Mouse (Mus musculus) forebrain, embryonic 16.5 days (tissue): ENCODE data around the gene Gmpr. TPM values are rescaled to one million over a fixed set of nuclear protein-coding genes. Genes with fewer than 3 reads are reported as not detected.

Experiments used
- ATAC-seq: fragments of 200-750 bp; cut with Nextera tagmentation; 2 replicates; pipeline ENCODE4 v1.8.0; 2017; ENCODE audit warnings: mild to moderate bottlenecking, moderate library complexity
- H3K27ac ChIP-seq: fragments of 300-500 bp; sonication (generic); 2 replicates; pipeline ENCODE4 v1.5.1; 2014; ENCODE audit warnings: low read length, control low read depth
- H3K27me3 ChIP-seq: fragments of 300-500 bp; sonication (generic); replicated peaks from 2 replicates; pipeline ENCODE4 v1.6.1; 2014; ENCODE audit warnings: low read length; ENCODE audit not compliant: control insufficient read depth, insufficient read depth
- H3K36me3 ChIP-seq: fragments of 300-500 bp; sonication (generic); 2 replicates; pipeline ENCODE4 v1.6.1; 2014; ENCODE audit not compliant: control insufficient read depth, insufficient read depth
- H3K4me1 ChIP-seq: fragments of 300-500 bp; sonication (generic); replicated peaks from 2 replicates; pipeline ENCODE4 v1.6.1; 2014; ENCODE audit warnings: low read length; ENCODE audit not compliant: control insufficient read depth, insufficient read depth
- H3K4me2 ChIP-seq: fragments of 300-500 bp; sonication (generic); 2 replicates; pipeline ENCODE4 v1.6.1; 2014; ENCODE audit warnings: mild to moderate bottlenecking, low read length, control low read depth
- H3K4me3 ChIP-seq: fragments of 300-500 bp; sonication (generic); replicated peaks from 2 replicates; pipeline ENCODE4 v1.5.1; 2014; ENCODE audit warnings: mild to moderate bottlenecking, low read length, control low read depth
- H3K9ac ChIP-seq: fragments of 300-500 bp; sonication (generic); replicated peaks from 2 replicates; pipeline ENCODE4 v1.6.1; 2014; ENCODE audit warnings: low read depth, low read length, control low read depth
- H3K9me3 ChIP-seq: fragments of 300-500 bp; sonication (generic); 2 replicates; pipeline ENCODE4 v1.6.1; 2016; ENCODE audit warnings: low read length; ENCODE audit not compliant: control insufficient read depth
- WGBS: fragments of 180-500 bp; shearing (Covaris S2); extraction: QIAGEN DNeasy Blood & Tissue Kit; methylation state at CpG from one replicate; pipeline ENCODE4 v1.1.7; 2014; 5-methylcytosine and 5-hydroxymethylcytosine counted together
- polyA plus RNA-seq: library from polyadenylated mRNA; unstranded; fragments of >200 nt; fragmentation: Nextera tagmentation; extraction: Ambion mirVana; gene quantifications from 2 replicates; pipeline ENCODE4 v1.2.1, GENCODE M21; 2015

The Gmpr gene
- polyA plus RNA-seq, 1 experiment from 2014 or later, result 25.9 TPM

DNA sequence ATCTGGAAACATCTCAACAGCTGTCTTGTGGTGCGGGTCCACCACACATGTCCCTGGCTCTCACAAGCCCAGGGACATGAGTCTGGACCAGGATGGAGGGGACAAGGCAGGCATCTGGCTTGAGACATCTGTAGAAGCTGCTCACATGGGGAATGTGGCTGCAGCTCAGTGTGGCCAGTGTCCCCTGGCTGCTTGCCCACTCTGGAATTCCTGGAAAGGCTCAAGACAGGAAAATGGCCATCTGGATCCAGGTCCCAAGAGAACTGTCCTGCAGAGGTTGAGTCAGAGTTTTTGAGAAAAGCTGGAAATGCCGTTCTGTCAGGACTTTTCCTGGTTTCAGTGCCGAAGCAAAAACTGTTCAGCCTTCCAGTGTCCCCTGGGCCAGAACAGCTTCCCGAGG is 68.9 kb downstream of the Gmpr start:
- WGBS, result 91% methylated on average over 4 of the region's 4 CpGs
- H3K27ac ChIP-seq, result no peak overlapping the region; the same call in 1 of the 2 replicates
- ATAC-seq, result no peak
- no peak overlapping the region for H3K4me2 ChIP-seq
- H3K9me3 ChIP-seq, result no peaks in the 10 kb centered on the region
- H3K4me1 ChIP-seq, result peaks cover 6% of the 10 kb centered on the region; the same call in 1 of the 2 replicates
- H3K36me3 ChIP-seq, result no peaks in the 10 kb centered on the region
- no peaks in the 10 kb centered on the region for H3K27me3 ChIP-seq
- no peak overlapping the region for H3K4me3 ChIP-seq
- no peak overlapping the region for H3K9ac ChIP-seq

DNA sequence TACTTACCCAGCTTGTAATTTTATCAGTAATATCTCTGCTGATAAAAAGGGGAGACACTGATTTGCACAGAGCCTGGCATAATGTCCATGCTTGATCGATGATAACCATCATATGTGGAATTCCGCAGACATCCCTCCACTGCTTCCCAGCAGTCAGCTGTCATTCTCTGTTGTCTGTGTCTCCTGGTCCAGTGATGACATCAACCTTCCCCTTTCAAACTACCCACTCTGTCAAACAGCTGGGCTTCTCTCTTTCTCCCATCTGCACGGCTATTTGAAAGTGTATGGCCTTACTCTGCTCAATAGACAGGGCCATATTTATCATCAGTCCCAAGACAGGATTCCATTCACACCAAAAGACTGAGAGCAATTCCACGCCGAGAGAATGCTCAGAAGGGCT is 70.1 kb downstream of the Gmpr start:
- Histone ChIP-seq H3K9ac (no peak overlapping the region), H3K4me1 (no peaks in the 10 kb centered on the region; the same call in 1 of the 2 replicates), H3K9me3 (no peaks in the 10 kb centered on the region), H3K4me2 (no peak overlapping the region), H3K36me3 (no peaks in the 10 kb centered on the region), H3K27ac (no peak overlapping the region), H3K4me3 (no peak overlapping the region), H3K27me3 (no peaks in the 10 kb centered on the region)
- 72% methylated on average over 5 of the region's 5 CpGs for WGBS
- ATAC-seq, result no peak

DNA sequence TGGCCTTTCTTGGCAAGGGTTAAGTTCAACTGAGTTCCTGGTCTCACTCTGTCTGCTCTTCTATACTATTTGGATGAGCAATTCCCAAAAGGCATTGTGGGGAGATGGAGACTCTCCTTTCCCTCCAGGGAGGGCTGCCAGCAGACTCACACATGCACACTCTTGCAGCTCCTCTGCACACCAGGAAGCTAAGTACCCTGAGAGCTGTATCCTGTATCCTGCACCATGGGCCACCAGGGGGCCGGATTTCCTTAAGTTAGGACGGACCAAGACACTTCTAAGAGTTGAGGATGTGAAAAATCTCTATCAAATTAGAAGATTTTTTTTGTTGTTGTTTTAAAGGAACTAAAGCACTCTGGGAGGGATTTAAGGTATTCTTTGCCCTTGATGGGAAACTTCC is 70.5 kb downstream of the Gmpr start:
- Histone ChIP-seq H3K27me3 (no peaks in the 10 kb centered on the region), H3K27ac (no peak overlapping the region), H3K4me2 (no peak overlapping the region), H3K9me3 (no peaks in the 10 kb centered on the region), H3K4me1 (no peaks in the 10 kb centered on the region), H3K9ac (no peak overlapping the region), H3K36me3 (no peaks in the 10 kb centered on the region), H3K4me3 (no peak overlapping the region)
- 63% methylated on average over 2 of the region's 2 CpGs for WGBS
- ATAC-seq, result no peak

DNA sequence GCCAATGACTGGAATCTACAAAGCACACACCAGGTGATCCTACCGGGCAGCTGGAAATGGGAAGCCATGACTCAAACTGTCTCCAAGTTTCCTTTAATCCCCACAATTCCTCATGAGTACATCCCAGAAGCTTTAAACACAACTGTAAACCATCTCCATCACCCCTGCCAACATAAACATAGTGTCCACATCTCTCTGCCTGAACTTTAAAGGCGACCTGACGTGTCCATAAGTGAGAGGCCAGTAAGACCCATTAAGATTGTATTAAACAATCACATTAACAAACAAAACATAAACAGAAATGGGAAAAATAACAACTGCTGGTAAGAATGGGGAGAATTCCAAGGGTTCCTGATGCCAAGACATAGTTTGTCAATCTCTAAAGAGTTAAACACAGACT is 72.5 kb downstream of the Gmpr start:
- H3K4me1 ChIP-seq, result no peaks in the 10 kb centered on the region
- H3K9ac ChIP-seq, result no peak overlapping the region
- no peaks in the 10 kb centered on the region for H3K36me3 ChIP-seq
- H3K27me3 ChIP-seq, result no peaks in the 10 kb centered on the region
- 84% methylated on average over 3 of the region's 3 CpGs for WGBS
- no peaks in the 10 kb centered on the region for H3K9me3 ChIP-seq
- H3K27ac ChIP-seq, result no peak overlapping the region
- ATAC-seq, result no peak
- no peak overlapping the region for H3K4me3 ChIP-seq
- no peak overlapping the region for H3K4me2 ChIP-seq

DNA sequence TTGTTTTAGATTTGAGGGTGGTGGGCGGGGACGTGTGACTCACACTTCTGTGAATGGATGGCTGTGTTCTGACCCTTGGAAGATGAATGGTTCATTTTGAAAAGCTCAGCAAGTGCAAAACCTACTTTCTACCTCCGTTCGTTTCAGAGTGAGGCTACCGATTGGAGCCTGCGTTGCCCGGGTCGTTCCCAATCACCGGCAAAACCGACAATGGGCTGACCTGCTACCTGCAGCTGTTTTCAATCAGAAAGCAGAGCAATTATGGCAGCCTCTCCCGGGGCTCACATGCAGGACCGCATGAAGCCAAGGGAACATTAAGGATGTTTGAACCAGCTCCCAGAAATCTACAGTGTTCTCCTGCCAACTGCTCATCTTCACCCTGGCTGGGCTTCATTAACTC is 75.0 kb downstream of the Gmpr start:
- Histone ChIP-seq H3K36me3 (no peaks in the 10 kb centered on the region), H3K4me2 (no peak overlapping the region), H3K4me3 (no peak overlapping the region), H3K9ac (no peak overlapping the region), H3K4me1 (no peaks in the 10 kb centered on the region), H3K27ac (no peak overlapping the region), H3K9me3 (no peaks in the 10 kb centered on the region), H3K27me3 (no peaks in the 10 kb centered on the region)
- WGBS, result 55% methylated on average over 12 of the region's 12 CpGs
- no peak for ATAC-seq

DNA sequence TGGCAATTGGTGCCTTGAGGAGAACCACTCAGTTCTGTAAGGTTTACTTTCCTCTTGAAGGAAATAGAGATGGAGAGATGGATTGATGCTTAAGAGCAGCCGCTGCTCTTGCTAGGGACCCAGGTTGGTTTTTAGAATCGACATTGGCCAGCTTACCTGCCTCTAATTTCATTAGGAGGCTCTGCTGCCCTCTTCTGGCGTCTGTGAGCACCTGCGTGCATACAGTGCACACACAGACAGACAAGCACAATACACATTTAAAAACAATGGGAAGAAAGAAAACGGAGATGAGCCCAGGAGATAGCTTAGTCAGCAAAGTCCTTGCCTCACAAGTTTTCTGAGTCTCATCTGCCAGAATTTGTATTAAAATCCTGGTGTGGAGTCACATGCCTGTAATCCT is 75.8 kb downstream of the Gmpr start:
- no peak for ATAC-seq
- no peak overlapping the region for H3K4me2 ChIP-seq
- H3K9ac ChIP-seq, result no peak overlapping the region
- no peak overlapping the region for H3K27ac ChIP-seq
- no peaks in the 10 kb centered on the region for H3K9me3 ChIP-seq
- H3K4me1 ChIP-seq, result no peaks in the 10 kb centered on the region
- H3K36me3 ChIP-seq, result no peaks in the 10 kb centered on the region
- 88% methylated on average over 5 of the region's 5 CpGs for WGBS
- H3K4me3 ChIP-seq, result no peak overlapping the region
- H3K27me3 ChIP-seq, result no peaks in the 10 kb centered on the region

DNA sequence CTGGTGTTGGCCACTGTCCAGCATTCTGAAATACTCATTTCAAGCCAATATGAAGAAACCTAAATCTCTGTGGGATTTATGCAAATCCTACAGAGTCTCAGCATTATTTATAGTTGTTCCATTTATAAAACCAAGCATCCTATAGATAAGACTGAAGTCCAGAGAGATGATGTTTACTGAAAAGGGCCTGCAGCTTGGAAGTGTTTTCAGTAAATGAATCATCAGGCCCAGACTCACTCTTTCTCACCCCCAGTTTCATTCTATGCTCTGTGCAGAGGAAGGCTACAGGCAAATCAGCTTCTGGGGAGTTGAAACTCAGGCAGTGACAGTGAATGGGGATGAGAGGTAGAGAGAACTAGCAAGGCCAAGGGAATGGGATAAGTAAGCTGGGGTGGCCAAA is 83.7 kb downstream of the Gmpr start:
- Histone ChIP-seq H3K4me1 (peaks cover 3% of the 10 kb centered on the region; the same call in 1 of the 2 replicates), H3K27me3 (no peaks in the 10 kb centered on the region), H3K9me3 (no peaks in the 10 kb centered on the region), H3K4me2 (no peak overlapping the region), H3K27ac (no peak overlapping the region), H3K36me3 (no peaks in the 10 kb centered on the region), H3K4me3 (no peak overlapping the region), H3K9ac (no peak overlapping the region)
- no peak for ATAC-seq

DNA sequence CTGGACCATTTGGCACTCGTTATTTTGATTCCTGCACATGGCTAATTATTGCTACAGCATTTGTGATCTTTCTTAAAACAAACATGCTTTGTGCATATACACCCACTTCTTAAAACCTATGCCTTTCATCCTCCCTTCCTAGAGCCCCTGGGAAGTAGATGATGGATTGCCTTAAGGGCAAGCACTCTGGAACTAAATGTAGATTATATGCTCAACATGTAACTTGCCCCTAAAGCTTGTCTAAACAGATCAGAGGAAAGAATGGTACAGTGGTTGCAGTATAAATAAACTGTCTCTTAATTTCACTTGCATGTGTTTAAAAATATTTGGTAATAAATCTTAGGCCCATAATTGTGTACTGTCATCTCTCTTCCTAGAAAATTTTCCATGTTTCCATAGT is 86.7 kb downstream of the Gmpr start:
- peaks cover 3% of the 10 kb centered on the region; the same call in 1 of the 2 replicates for H3K4me1 ChIP-seq
- no peak overlapping the region for H3K9ac ChIP-seq
- no peaks in the 10 kb centered on the region for H3K27me3 ChIP-seq
- H3K36me3 ChIP-seq, result no peaks in the 10 kb centered on the region
- no peak overlapping the region for H3K4me2 ChIP-seq
- no peak overlapping the region for H3K4me3 ChIP-seq
- no peaks in the 10 kb centered on the region for H3K9me3 ChIP-seq
- 47% methylated on average over 1 of the region's 1 CpGs for WGBS
- H3K27ac ChIP-seq, result no peak overlapping the region
- no peak for ATAC-seq

DNA sequence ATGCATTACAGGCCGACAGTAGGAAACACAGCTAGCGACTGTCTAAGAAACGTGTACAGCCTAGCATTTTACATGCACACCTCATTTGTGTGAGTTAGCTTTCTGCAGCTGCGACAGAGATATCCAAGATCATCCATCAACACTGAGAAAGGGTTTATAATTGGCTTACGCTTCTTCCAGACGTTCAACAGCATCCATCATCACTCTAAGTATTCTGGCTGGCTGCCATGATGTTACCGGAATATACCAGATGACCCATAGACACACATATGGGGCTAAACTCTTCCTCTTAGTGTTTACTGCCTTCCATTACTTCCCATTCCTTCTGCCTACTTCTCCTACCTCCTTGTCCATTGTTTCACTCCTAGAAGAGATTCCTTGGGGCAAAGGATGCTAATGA is 88.2 kb downstream of the Gmpr start:
- no peak overlapping the region for H3K4me2 ChIP-seq
- H3K36me3 ChIP-seq, result no peaks in the 10 kb centered on the region
- H3K9ac ChIP-seq, result no peak overlapping the region
- 64% methylated on average over 7 of the region's 7 CpGs for WGBS
- peaks cover 6% of the 10 kb centered on the region for H3K4me1 ChIP-seq
- no peak for ATAC-seq
- no peaks in the 10 kb centered on the region for H3K9me3 ChIP-seq
- H3K4me3 ChIP-seq, result no peak overlapping the region
- no peaks in the 10 kb centered on the region for H3K27me3 ChIP-seq
- H3K27ac ChIP-seq, result no peak overlapping the region

DNA sequence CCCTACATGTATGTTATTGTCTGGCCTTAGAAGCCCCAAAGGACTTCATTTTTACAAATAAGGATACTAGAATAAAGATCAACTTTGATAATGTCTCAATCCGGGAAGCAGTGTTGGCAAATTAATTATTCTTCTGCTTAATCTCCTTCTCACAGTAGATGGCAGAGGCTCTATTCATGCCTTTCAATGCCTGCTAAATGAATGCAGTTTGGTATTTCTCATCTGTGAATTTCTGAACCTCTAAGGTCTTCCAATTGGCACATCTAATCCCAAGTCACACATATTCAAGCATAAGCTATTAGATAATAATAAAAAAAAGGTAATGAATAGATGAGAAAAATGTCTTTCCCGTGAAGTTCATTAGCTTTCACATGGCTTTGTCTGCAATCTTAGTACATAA is 92.6 kb downstream of the Gmpr start:
- Histone ChIP-seq H3K36me3 (no peaks in the 10 kb centered on the region), H3K4me2 (no peak overlapping the region), H3K4me1 (peaks cover 11% of the 10 kb centered on the region), H3K27me3 (no peaks in the 10 kb centered on the region), H3K27ac (no peak overlapping the region), H3K4me3 (no peak overlapping the region), H3K9me3 (no peaks in the 10 kb centered on the region), H3K9ac (no peak overlapping the region)
- WGBS, result 19% methylated on average over 2 of the region's 2 CpGs
- no peak for ATAC-seq
